Mouse (Mus musculus): ENCODE results near the gene Rgl1.
"Not testable (repeated sequence)": the region's sequence is repeated elsewhere in the genome, so short reads cannot be mapped to it uniquely, and the experiment has no call there.

The Rgl1 gene

DNA sequence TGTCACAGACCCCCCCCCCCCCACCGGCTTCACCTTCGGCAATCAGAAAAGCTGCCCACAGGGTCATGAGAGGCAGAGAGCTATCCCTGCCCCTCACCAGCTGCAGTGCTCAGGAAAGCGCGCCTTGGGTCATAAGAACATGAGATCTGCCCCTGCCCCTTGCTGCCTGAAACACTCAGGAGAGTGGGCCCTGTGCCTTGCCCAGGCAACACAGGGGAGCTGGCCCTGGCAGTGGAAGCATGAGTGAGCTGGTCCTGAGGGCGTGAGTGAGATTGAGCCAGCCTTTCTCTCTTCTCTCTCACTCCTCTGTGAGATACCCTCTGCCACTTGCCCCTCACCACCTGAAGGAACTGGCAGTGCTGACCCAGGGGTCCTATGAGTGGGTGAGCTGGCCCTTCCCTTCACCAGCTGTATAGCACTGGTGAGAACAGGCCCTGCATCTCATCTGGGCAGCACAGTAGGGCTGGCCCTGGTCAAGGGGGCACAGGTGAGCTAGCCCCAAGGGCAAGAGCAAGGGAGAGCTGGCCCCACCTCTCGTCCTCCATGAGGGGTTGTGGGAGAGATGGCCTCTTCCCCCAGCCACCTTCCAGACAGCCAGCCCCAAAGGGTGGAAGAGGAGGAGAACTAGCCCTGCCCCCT lies 115.2 kb downstream of the Rgl1 start:
- DNase-seq, result no peak

DNA sequence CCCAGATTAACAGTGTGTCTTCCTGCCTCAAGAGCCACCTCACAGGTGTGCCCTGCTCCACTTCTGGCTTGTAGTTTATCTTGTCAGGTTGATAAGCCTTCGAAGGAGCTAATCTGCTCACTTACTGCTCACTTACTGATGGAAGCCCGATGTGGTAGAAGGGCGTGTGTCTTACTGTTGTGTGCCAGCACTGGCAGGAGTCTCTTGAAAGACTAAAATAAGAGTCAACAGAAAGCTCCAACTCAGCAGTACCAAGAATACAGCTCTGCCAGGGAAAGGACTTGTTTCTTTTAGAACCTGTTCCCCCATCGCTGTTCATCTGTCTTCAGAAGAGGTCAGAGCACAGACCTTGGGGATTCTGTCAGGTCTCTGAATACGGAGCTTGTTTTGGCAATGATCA lies 118.1 kb downstream of the Rgl1 start:
- no peak for DNase-seq

DNA sequence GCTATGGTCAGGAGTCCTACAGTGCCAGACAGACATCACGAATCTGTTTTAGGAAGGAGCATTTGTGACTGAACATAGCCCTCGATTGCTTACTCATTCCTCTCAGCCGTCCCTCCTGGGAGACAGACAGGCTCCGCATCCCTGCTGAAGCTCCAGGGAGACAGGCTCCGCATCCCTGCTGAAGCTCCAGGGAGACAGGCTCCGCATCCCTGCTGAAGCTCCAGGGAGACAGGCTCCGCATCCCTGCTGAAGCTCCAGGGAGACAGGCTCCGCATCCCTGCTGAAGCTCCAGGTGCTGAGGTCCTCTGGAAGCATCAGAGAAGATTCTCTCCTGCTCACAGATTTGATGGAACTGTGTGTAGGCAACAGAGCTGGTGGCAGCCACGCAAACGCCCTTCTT lies 123.9 kb downstream of the Rgl1 start:
- not testable (repeated sequence) for DNase-seq

DNA sequence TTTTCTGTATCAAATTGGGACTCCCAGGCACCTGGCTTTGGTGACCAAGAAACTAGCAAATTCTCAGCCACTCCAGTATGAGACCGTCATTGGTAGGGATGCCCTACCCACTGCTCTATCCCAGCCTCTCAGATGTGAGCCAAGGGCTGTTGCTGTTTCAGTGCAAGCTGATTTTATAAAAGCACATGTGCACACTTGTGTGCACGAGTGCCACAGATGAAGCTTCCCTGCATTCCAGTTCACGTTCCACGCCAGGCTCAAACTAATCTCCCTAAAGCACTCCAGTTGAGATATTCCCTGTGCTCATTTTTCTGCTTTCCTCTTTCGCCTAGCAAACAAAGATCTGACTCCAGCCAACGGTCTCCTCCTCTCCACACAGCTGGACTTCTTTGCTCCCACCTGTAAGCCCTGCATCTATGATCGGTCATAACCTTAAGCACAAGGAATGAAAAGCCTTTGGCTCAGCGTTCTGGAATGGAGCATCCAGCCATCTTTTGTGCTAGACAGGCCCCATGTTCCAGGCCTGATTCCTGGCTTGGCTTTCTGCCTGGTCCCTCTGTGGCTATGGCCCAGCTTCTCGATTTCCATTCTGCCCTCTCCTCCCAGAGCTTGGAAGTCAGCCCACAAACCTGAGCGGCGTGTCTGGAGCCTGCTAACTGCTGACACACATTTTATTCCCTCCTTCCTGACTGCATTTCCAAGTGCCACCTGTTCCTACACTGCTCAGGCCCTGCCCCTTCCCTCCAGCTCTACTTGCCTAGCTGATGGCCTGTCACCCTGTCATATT lies 125.8 kb downstream of the Rgl1 start:
- peak; percentile 90 for DNase-seq

DNA sequence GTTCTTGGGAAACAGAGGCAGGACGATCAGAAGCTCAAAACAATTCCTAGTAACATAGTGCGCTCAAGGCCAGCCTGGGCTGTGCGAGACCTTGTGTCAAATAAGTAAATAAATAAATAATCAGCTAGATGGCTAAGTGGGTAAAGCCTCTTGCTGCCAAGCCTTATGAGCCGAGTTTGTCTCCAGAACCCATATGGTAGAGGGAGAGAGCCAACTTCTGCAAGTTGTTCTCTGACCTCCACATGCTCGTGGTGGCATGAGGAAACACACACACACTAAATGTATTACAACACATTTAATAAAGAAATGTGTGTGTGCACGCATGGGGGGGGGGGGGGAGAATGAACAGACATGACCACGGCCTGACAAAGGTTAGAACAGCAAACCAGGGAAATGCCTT lies 126.8 kb downstream of the Rgl1 start:
- DNase-seq, result no peak

DNA sequence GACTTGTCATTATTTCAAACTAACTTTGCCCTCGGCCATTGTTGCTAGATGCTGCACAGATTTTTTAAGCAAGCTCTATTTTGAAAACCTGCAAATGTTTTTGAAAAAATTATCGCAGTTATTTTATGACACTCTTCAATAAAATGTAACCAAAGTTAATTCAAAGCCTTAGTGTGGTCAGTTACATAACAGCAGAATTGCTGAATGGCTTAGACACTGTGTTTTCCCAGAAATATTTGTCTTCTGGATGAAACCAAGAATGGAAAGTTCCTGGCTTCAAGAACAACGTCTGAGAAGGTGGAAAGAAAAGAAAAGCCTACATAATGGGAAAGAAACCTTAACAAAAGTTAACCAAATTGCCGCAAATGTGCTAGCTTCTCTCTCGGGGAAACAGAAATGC lies 131.5 kb downstream of the Rgl1 start:
- no peak for DNase-seq

DNA sequence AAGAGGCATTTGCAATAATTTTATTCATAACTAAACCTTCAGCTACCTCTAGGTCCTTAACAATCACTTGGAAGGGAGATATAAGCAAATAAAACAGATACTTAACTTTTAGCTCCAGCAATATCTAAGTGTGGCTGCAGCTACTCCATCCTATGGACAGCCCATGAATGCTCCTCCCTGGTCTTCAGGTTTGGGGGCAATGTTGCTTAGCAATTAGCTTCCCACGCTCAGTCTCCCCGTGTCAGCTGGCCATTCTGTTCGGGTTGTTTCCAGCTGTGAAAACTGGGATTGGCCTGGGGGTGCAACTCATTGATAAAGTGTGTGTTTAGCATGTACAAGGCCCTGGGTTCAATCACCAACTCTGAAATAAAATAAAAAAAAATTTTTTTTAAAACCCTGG lies 136.4 kb downstream of the Rgl1 start:
- no peak for DNase-seq

DNA sequence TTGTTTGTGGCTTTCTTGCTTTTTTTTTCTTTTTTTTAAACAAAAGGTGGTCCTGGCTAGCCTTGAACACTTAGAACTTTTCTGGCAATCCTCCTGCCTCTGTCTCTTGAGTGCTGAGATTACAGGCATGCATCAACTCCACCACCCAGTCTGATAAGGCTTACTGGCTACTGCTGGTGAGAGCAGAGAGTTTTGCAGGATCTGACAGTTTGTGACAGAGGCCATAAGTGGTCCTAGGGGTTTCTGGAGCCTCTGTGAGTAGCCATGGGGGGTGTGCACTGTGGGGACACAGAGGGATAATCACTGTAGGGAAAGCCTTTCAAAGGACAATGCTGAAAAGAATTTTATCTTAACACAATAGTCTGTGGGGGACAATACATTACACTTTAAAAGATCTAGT lies 140.5 kb downstream of the Rgl1 start:
- no peak for DNase-seq

DNA sequence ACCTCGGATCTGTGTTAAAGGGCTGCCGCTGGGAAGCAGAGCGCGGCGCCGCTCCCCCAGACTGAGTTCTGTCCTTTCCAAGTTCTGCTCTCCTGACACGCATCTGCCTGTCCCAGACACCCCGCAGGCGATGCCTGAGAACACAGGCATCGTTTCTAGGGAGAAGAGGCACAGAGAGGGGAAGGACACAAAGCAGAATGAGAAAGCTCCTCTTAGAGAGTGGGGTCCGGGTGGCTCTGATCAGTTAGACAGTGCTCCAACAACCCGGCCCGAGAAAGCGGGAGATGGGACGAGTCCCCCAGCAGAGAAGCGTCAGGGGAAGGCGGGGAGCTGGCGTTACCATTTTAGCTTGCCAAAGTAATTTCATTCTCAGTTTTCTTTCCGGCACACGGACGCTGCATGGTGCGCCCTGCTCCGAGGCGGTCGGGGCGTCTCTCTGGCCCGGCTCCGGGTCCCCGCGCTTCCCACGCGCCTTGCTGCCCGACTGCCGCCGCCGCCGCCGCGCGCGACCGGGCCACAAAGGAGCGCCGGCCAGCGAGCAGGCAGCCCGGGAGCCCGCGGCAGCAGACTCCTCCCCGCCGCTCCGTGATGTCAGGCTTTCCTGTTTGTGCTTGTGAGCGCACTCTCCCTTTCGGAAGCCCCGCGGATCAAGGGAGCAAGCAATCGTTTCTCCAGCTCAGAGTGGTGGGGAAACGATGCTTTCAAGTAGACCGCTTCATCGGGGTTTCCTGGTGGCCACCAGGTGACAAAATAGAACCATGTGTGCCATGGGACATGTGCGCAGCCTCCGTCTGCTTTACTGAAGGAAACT lies 141.3 kb downstream of the Rgl1 start:
- peak; percentile 75 for DNase-seq

DNA sequence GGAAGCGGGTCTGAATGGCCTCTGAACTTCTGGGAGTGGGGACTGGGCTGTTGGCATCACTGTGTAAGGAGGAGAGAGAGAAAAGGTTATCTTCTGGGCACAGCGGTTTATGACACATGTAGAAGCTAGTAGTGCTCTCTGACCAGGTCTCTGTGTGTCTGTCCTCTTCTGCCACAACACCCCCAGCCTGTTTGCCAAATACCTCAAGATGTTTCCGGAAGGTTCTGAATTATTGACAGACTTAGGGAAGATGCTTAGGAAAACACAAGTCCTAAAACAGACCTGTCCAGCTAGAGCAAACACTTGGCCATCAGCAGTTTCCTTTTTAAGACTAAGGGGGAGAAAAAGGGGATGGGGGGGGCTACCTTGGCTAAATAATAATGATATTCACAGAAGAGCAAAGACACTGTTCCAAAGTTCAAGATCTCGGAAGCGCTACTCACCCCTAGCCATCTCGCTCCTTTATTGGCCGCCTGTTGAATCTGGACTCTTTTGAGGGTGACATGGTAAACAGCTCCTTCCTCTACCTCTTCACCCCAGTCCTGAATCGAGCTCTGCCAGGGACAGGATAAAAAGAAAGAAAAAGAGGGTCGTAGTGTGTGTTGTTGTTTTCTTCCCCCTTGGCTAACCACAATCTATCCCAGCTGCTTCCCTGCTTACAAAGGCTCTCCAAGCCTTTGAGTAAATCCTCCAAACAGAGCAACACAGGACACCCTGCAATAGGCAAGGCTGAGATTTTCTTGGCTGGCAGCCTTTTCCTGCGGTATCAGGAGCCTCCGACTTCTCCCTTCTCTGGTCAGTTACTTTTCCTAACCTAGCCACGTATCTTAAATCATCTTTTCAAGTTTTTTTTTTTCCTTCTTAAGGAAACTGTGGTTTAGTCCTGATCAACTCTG lies 142.5 kb downstream of the Rgl1 start:
- DNase-seq, result peak; percentile 51

DNA sequence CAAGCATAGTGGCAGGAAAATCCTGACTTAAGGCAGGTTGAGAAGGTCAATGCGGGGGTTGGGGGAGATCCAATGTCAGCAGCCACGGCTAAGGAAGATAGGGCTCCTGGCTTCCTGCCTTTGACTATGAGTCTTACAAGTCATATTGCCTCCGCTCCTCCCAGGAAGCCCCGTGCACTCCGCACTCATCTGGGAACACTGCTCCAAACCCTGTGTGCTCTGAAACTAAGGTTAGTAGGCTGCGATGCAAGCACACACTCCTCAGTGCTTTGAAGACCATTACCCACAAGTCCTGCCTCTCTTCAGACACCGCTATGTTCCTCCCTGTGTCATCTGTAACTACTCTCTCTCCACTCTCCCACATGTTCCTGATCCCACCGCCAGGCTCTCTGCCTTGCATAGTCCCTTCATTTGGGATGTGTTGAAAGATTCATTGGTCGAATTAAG lies 143.4 kb downstream of the Rgl1 start:
- peak; percentile 62 for DNase-seq

DNA sequence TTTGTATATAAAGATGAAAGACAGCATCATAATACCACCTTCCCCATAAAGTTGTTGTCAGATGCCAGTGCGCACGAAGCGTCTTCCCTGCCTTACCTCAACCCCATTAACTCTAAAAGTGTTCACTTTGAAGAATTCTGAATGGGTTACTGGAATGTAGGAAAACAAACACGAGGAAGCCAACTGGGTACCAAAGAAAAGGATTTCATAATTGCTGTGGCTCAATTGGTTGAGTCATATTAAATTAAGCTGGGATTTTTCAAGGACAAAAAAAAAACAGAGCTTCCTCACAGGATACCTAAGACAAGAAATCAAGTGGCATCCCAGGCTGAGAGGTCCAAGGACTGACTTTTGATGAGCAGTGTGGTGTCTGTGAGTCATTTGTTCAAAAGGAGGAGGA lies 144.5 kb downstream of the Rgl1 start:
- DNase-seq, result no peak

DNA sequence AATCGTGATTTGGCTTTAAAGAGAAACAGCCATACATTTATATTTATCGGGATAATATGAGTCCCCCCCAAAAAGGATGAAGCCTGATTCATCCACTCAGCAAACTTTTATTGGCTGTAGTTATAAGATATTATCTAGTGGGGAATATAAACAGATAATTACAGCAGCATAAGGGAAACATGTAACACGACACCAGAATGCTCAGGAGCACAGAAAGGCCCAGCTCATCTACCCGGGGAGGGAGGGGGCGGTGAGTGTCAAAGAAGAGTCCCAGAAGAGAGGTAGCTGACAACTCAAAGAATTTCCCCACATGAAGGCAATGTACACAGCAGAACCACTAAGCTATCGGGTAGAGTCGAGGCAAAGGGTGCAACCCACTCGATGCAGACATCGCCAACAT lies 146.8 kb downstream of the Rgl1 start:
- DNase-seq, result no peak

DNA sequence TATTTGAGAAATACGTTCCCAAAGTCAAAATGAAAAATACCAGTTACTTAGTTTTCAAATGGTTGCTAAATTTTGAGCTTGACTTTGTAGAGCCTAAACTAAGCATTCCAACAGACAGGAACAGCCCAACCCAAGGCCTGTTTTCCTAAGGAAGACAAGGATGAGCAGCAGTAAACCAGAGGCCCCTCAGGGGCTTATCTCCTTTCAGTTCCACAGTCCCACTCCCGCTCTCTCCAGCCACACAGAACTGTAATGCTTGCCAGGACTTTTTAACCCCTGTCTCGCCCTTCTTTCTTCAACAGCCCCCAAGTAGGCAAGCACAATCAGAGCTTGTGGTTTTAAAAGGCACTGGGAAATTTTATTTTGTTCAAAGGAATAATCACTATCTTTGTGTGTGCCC lies 147.3 kb downstream of the Rgl1 start:
- no peak for DNase-seq

DNA sequence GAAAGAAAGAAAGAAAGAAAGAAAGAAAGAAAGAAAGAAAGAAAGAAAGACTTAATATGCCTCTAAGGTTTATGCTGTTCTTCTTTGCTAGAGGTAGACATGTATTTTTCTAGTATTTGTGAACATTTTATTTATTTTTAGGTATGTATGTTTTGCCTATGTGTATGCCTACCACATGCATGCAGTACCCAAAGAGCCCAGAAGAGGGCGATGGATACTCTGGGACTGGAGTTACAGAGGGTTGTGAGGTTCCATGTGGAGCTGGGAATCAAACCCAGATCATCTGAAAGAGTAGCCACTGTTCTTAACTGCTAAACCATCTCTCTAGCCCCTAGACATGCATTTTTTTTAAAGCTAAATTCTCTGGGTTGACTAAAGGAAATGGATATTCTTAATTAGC lies 147.8 kb downstream of the Rgl1 start:
- DNase-seq, result no peak

DNA sequence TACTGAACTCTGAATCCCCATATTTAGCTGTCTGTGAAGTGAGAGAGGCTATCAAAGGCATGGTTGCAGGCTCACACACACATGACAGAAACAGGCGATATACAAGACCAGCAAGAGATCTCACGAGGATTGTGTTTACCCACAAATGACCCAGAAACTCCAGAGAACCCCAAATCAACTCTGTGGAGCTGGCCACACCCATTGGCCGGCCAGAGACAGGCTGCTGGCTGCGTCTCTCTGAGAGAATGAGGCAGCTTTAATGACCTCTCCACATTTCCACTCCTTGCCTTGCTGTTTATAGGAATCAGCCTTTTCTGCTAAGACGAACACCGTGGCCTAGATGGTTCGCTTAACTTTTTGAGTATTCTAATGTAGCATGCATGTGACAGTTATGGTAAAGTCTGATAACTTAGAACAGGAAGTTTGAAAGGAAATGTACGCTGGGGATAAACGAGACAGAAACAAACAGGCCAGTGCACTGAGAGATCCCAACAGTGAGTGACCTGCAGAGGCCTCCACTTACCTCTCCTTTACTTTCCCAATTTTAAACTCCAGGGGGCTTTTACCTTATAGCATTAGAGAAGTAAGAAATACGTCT lies 148.3 kb downstream of the Rgl1 start:
- no peak for DNase-seq

DNA sequence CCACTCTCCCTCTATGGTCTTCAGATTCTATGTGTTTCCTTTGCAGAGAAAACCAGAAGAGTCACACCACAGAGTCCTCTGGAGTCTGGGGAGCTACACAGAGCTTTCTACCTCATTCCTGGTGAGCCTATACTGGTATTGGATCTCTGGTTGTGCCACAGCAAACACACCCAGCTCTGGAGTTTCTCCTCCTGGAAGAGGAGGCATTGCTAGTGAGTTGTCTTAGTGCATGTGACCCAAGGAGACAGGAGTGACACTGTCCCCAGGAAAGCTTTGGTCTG lies 149.4 kb downstream of the Rgl1 start:
- no peak for DNase-seq

DNA sequence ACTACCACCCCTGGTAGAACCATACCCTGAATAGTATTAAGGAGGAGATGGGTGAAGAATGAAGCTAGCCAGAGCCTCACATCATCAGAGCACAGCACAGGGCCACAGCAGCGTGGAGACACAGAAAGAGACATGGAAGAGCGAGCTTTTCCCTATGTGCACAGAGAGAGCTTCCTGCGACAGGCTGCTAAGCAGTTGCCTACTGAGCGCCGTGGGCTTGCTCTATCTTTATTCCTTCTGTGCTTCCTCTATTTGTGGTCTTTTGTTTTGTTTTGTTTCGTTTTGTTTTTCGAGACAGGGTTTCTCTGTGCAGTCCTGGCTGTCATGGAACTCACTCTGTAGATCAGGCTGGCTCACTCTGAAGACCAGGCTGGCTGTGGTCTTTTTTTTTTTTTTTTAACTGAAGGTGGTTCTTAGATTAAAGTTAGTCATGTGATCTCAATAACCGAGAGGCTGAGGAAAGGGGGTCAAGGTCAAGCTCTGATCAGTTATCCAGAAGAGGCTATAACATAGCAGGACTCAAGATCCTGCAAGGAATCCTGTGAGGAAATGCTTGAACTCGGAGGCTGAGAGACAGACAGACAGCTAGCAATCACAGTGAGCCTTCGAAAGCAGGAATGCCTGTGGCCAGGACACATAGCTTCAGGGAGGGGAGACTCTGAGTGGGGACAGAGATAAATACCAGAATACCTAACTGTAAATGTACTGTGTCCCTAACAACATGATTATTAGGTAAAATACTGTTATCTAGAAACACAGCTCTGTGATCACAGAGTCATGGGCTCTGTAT lies 150.0 kb downstream of the Rgl1 start:
- no peak for DNase-seq

DNA sequence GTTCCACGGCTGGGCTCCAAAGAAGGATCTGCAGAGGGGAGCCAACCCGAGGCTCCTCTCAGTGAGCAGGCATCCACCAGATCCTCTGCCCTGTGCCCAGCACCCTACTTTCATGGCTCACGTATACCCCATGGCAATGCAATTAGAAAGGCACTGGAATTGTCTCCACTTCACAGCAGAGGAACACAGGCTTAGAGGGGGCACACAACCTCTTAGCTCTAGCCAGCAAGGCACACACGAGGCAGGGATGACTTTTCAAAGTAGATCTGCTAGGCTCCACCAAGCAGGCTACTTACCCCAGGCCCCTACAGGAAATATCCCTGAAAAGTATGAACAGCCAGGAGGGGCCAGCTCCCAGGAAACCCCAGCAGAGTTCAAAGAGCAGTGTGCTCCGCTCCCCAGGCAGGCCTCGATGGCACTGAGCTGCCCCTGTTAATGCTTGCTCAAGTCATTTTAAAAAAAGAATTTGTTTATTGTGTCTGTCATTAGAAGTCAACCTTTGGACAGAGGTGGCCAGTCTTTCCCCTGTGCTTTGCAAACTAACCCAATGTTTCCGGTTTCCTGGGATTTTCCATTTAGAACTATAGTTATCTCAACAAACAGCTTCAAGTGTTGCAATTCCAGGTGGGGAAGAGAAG lies 151.3 kb downstream of the Rgl1 start:
- DNase-seq, result peak; percentile 77

DNA sequence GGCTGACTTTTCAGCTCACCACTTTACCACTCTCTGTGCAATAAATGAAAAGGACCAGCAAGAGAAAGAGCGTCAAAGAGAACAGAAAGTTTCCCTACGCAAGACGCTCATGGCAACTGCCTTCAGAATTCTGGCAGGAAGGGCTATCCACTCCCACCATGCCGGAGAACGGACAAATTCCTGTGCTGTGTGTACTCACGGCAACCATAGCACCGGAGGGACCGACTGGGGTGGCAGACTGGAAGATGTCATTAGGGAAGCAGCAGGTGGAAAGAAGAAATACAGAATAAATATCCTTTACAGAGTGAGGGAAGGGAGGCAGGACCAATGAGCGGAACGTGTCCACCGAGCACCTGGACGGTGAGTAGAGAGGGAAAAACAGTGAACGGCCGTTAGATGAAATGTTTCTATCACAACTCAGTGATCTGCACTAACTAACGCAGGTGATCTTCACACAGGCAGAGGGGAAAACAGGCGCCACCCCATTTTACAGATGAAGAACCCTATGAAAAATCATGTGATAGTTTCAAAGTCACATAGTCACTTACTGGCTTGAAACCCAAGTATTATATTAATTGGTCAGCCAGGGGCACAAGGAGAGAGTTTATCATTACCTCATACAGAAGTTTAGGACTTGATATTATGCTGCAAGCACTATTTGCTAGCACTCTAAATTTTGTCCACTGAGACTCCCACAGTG lies 152.8 kb downstream of the Rgl1 start:
- DNase-seq, result peak; percentile 51
